Mouse (Mus musculus) urinary bladder, postnatal 10 days (tissue): ENCODE data around the gene Hoxc5.
A peak's percentile ranks its signal among the peaks of the same experiment; 100 is the strongest.

Source experiments
- DNase-seq: peaks from one replicate; pipeline ENCODE4 v3.0.0; 2022; ENCODE audit warnings: low spot score

Hoxc5 gene

DNA sequence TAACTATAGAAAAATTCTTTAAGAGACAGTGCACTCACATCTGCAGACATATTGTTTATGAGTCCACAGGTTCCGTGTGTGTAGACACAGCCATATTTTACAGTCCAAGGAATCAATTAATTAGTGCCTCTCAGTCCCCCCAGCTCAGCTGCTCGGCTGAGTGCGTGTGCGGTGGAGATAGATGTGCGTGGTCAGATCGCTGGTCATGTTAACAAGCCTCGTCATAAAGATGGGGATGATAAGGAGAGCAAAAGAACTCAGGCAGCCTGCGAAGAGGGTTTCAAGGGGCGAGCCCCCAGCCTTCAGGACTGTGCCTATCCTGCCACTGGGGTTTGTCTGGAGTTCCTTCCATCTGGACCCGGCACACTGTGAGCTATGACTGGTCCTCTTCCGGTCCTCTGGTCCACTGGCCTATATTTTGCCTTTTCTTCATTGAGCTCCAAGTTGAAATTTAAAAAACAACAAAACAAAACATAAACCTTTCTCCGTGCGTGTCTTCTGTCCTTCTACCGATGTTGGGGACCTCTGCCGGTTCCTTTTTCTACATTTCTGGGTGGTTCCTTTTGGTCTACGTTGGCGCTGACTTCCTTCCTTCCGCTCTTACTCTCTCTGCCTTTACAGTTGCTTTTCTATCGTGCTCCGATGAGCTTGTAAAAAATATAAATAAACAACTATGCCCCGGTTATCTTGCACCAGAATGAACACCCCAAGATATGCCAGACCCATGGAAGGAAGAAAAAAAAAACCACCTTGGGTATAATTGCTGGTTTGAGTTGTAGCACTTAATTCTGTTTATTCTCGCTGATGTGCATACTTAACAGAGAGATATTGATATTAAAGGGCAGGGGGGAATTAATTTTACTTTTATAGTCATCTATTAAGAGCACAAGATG lies 21.8 kb upstream of the Hoxc5 start:
- no peak for DNase-seq

DNA sequence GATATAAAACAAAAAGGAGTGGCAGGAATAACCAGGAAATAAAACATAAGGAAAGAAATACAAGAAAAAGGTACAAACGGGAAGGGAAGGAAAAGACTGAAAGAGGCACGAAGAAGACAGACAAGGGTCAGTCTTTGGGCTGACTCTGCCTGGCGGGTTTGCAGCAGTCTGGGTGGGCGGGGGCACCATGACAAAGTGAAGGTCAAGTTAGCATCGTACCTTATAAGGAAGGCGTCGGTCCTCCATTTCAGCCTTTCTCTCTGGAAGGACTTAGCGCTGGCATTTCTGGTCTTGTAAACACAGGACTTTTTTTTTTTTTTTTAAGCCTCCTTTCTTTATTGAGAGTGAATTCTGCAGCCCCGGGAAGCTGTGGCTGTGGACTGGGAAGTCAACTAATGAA lies 20.0 kb upstream of the Hoxc5 start:
- no peak for DNase-seq

GRCm38 (mm10) chr15:102948842-102949241 lies 18.4 kb upstream of the Hoxc5 start:
- DNase-seq, result no peak

DNA sequence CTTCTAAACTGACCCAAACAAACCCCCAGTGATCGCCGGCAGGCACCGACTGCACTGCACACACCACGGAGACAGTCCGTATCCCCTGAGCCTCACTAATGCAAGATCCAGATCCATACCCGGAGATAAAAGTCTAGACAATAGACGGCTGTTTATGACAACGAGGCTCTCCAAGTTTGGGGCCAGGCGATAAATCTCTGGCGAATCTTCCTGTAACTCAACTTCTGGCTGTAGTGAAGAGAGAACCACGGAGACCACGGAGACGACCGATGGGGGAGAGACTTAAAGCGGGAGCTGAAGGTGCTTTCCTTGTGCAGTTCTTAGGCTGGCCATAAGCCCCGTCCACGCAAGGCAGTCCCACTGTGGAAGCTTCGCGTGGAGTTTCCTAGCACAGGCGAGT lies 17.5 kb upstream of the Hoxc5 start:
- no peak for DNase-seq

- DNase-seq, result no peak
These were observed 16.4 kb upstream of the Hoxc5 start for GRCm38 (mm10) chr15:102950877-102951276.

DNA sequence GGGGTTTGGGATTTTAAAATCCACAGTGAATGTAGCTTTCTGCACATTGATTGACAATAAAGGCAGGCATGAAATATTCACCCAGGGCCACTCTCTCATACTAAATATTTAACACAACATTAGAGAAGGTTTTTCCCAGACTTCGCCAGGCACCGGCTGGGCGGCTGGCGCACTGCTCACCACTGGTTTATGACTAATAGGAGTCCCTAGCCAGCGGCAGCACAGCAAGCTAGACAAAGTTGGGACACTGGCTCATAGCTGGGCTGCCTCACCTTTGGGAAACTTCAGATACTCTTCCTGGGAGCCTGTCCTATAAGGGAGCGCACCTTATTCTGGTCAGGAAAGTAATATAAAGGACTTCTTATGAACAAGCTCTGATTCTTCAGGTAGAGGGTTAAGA lies 13.7 kb upstream of the Hoxc5 start:
- DNase-seq, result no peak

DNA sequence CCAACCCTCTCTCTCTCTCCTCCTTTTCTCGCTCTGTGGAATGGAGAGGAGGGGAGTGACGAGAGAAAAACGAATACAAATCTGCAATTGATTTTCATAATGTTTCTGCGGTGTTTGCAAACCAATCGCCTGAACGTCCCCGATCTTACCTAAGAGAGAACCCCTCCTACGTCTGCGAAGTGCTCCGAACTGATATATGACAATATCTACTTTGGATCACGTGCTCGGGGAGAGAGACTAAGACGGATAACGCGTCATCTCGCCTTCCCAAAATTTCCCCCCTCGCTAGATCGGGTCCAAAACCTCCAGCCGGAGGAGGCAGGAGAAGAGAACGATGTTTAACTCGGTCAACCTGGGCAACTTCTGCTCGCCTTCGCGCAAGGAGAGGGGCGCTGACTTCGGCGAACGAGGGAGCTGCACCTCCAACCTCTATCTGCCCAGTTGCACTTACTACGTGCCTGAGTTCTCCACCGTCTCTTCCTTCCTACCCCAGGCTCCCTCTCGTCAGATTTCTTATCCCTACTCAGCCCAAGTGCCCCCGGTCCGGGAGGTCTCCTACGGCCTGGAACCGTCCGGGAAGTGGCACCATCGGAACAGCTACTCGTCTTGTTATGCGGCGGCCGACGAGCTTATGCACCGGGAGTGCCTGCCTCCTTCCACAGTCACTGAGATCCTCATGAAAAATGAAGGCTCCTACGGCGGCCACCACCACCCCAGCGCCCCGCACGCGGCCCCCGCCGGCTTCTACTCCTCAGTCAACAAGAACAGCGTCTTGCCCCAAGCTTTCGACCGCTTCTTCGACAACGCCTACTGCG lies 12.8 kb upstream of the Hoxc5 start, which contains the start of gene Hoxc11:
Gene Hoxc11, plus strand, starts transcription at position 236 of the 815 bp plus-strand sequence.
- no peak for DNase-seq

DNA sequence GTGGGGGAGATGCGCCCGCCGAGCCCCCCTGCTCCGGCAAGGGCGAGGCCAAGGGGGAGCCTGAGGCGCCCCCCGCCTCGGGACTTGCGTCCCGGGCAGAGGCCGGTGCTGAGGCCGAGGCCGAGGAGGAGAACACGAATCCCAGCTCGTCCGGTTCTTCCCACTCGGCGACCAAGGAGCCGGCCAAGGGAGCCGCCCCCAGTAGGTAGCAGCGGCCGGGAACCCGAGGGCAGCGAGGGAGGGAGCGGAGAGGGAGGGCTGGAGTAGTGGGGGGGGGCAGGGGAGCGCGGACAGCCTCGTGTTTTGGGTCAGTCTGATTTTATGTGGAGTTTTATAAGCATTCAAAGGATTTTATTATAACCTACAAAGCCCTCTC lies 12.2 kb upstream of the Hoxc5 start:
- DNase-seq, result no peak

DNA sequence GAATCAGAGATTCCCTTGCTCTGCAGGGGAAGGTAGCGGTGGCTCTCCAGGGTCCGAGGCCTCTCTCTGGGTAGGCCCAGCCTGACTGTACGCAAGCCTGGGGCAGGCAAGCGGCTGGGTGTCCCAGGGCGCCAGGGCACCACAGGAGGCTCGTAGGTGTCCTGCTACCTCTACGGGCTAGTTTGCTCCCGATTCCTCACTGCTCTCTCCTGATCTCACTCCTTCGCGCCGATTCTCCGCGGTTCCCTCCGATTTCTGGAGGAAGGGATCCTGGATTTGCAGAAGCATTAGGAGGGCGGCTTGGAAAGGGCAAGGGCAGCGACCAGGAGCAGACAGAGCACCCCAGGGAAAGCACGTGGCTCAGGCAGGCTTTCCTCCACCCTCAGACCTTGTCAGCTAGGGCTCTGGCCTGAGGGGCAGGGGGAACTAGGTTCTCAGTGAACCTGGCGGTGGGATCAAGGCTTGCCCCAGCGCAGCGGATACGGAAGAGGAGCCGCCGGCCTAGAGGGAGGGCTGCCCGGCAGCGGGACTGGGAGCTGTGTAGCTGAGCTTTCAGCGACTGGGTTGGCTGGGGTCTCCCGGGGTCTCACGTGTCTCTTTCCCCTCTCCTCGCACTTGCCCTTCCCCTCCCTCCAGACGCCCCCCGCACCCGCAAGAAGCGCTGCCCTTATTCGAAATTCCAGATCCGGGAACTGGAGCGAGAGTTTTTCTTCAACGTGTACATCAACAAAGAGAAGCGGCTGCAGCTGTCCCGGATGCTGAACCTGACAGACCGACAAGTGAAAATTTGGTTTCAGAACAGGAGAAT lies 11.2 kb upstream of the Hoxc5 start:
- DNase-seq, result no peak

DNA sequence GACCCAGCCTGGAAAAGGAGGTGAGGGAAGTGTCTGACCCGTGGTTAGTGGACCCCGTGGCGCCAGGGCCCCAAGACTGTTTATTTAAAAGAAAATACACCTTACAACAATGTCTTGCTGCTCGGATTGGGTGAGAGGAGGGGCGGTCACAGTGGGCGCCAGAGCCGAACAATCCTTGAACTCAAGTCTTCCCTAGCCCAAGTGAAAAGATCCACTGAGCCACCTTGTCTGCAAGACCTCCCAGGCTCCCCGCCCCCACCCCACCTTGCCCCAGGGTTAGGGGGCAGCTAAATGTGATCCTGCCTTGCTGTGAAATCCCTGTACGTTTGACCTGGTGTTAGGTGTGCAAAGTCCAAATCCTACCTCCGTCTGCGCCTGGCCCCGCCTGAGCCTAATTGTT lies 10.3 kb upstream of the Hoxc5 start:
- DNase-seq, result no peak

DNA sequence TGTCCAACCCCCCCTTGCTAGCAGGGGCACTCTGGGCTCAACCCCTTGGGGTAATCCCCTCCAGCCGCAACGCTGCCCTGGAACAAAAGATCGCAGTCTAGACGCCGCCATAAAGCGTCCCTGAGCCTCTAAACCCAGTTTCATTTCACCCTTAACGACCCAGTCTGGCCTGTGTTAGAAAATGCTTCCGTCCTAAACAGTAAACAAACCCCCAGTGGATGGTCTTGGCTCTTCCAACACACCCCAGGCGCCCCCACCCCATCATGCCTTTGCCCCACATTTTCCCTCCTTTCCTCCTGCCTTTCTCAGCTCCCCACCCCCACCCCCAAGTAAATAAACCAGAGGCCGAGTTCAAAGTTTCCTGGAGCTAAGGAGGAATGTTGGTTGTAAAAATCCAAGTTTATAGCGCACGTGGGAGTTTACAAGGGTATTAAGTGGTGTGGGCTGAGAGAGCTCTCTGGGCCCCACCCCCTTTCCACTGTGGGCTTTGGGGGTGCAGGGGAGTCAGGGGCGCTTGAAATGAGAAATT lies 7.5 kb upstream of the Hoxc5 start:
- no peak for DNase-seq

DNA sequence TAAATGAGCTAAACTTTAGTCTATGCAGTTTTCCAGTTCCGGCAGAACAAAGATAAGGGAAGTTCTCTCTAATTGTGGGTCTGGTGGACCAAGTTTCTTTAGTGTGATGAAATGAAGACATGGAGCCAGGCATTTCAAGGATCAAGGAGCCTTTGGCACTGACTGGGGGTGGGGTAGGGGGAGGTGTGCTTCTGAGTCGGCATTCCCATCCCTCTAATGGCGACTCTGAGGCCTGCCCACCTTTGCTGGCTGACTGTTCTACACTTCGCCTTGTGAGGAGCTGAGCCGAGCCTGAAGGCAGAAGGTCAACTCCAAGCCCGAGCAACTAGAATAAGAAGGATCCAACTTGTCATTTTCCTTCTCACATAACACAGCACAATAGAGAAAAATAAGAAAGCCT lies 5.5 kb upstream of the Hoxc5 start:
- no peak for DNase-seq

DNA sequence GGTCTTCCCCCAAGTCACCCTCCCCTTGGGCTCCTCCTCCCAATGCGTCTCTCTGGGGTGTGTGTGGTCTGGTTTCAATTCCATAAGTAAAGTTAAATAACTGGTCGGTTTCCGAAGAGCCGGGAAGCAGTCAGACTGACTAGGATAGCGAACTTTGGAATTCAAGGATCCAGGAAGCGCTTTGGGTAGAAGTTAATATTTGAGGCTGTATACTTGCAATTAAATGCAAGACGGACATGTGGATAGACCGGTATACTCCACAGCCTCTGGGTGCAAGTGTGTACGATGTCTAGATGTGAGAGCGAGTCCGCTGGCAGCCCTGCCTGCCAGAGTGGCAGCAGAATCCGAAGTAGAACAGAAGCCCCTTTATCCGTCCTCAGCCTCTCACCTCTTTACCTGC lies 4.8 kb upstream of the Hoxc5 start:
- no peak for DNase-seq

GRCm38 (mm10) chr15:102963259-102963658 lies 4.0 kb upstream of the Hoxc5 start:
- no peak for DNase-seq

DNA sequence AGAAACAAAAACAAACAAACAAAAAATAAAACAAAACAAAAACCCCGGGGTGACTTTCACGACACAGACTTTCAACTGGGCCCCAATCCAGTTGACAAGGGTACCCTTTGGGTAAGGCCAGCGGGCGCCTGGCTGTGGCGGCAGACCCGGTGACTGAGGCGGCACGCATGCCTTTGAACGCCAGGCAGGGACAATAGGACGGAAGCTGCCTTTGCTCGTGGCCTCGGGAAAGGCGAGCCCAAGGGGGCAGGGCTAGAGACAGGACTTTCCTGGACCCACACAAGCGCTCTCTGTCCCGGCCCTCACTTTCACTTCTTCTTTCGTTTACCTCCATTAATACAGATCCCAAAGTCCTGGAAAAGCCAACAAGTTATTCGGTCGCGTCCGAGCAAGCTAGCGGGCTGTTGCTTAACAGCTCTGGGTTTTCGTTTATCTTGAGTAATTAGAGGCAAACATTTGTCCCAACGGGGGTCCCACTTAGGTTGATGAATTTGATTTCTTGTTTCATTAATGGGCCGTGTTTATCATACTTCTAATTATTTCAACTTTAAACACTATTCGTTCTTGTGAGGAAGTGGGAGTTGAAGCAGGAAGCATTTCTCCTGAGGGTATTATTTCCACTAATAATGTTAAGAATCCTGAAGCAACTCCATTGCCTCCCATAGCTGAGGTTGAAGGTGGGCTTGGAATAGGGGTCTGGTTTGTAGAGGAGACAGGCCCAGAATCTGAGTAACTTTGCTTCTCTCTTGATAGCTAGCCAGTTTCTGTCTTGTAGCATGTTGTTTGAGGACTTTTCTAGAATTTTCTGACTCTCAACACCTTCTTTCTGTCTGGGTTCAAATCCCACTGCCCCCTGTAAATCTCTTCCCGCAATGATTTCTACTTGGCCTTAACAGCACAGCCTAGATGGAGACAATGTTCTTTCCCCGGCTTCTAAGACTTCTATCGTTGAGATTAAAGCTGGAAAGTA lies 3.3 kb upstream of the Hoxc5 start:
- DNase-seq, result no peak

DNA sequence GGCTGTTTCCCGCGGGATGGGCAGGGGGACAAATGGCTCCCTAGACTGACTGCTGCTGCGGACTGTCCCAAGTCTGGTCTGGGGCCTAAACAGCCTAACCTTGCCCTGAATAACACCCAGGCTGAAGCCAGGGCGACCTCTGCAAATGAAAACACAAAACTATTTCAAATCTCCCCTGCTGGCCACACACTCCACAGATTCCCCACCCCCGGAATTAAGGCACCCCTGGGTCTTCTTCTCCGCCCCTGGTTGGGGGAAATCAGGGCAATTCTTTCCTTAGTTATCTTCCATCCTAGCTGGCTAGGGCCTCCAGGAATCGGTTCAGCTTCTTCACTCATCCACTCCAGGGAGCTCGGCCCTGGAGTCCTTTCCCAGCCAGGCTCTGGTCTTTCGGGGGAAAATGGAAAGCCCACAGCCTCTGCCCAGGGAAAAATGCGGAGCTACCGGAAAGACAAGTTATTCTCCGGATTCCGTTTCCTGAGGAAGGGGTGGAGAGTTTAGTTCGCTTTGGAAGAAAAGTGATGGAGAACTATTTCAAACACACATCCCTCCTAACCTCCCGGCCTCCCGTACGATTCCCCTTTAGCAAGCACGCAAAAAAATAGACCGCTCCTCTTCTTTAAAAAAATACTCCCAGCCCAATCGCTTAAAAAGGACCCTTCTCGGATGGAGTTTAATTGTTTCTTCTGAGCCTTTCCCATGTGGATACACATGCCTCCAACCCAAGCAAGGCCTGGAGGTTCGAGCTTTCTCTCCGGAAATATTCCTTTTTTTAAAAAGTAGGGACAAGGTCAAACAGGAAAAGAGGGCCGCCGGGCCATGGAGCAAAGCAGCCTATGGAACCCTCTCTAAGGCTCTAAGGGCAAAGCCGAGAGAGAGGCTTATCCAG lies 2.0 kb upstream of the Hoxc5 start:
- no peak for DNase-seq

DNA sequence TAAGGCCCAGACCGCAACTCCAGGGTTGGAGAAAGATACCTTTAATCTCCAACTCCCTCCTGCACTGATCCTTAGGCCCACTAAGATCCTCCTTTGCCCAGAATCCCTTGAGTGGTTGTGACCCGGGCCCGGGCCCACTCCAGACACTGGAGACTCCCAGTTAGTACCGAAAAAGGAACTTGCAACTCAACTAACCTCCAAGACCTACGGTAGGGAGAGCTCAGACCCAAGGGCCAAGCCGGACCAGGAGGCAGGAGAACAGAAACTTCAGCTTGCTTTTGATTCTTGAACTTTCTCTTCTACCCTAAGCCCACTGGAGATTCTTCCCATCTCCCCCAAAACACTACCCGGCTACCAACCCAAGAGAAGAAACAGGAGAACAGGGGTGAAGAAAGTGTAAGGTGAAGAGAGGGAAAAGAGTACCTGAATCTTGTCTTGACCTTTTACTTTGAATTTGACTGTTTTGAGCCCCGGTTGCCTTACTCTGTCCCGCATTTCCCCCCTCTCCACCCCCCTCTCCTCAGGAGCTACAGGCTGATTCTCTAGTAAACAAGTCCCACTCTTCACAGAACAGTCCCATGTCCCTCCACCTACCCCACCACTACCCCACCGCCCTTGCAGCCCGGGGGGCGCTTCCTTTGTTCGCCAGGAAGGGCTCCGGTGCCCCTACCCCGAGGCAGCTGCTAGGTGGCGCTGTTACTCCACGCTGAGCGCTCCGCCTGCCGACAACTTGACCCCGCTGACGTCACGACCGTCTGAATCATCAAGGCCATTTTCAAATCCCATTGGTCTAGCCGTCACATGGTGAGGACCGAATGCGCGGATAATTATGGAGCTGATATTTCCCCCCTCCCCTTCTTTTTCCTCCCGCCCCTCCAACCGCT lies 1.1 kb upstream of the Hoxc5 start:
- peak; percentile 66 for DNase-seq

GRCm38 (mm10) chr15:102966776-102967311 lies 399 bp upstream of the Hoxc5 start, which contains the start of gene Hoxc10:
TSS of gene Hoxc10 (plus strand) at chr15:102966796.
- no peak for DNase-seq
